Mouse (Mus musculus) forebrain, embryonic 13.5 days (tissue): Measurements from ENCODE around the gene Grin3b. TPM values are rescaled to one million over a fixed set of nuclear protein-coding genes. Genes with fewer than 3 reads are reported as not detected.

Experiments used
- ATAC-seq: fragments of 200-750 bp; cut with Nextera tagmentation; 2 replicates; pipeline ENCODE4 v1.8.0; 2017
- H3K27ac ChIP-seq: fragments of 300-500 bp; sonication (generic); 2 replicates; pipeline ENCODE4 v1.5.1; 2015; ENCODE audit warnings: inconsistent platforms, mild to moderate bottlenecking, moderate library complexity
- H3K27me3 ChIP-seq: fragments of 300-500 bp; sonication (generic); 2 replicates; pipeline ENCODE4 v1.6.1; 2015; ENCODE audit warnings: mild to moderate bottlenecking, inconsistent platforms
- H3K36me3 ChIP-seq: fragments of 300-500 bp; sonication (generic); 2 replicates; pipeline ENCODE4 v1.6.1; 2015; ENCODE audit warnings: mild to moderate bottlenecking, inconsistent platforms; ENCODE audit not compliant: poor library complexity, severe bottlenecking
- H3K4me1 ChIP-seq: fragments of 300-500 bp; sonication (generic); 2 replicates; pipeline ENCODE4 v1.6.1; 2015; ENCODE audit warnings: inconsistent platforms
- H3K4me2 ChIP-seq: fragments of 300-500 bp; sonication (generic); 2 replicates; pipeline ENCODE4 v1.6.1; 2015; ENCODE audit warnings: inconsistent platforms, mild to moderate bottlenecking, moderate library complexity
- H3K4me3 ChIP-seq: fragments of 300-500 bp; sonication (generic); 2 replicates; pipeline ENCODE4 v1.5.1; 2015; ENCODE audit warnings: mild to moderate bottlenecking, inconsistent platforms
- H3K9ac ChIP-seq: fragments of 300-500 bp; sonication (generic); 2 replicates; pipeline ENCODE4 v1.6.1; 2015; ENCODE audit warnings: mild to moderate bottlenecking, inconsistent platforms
- H3K9me3 ChIP-seq: fragments of 300-500 bp; sonication (generic); replicated peaks from 2 replicates; pipeline ENCODE4 v1.6.1; 2016; ENCODE audit warnings: inconsistent platforms
- WGBS: fragments of 180-500 bp; shearing (Covaris S2); methylation state at CpG from one replicate; pipeline ENCODE4 v1.1.7; 2015; 5-methylcytosine and 5-hydroxymethylcytosine counted together
- polyA plus RNA-seq: library from polyadenylated mRNA; unstranded; fragments of >200 nt; fragmentation: Nextera tagmentation; extraction: Ambion mirVana; gene quantifications from 2 replicates; pipeline ENCODE4 v1.2.1, GENCODE M21; 2015

Grin3b gene
- polyA plus RNA-seq, 1 experiment from 2014 or later, result 0.57 TPM

DNA sequence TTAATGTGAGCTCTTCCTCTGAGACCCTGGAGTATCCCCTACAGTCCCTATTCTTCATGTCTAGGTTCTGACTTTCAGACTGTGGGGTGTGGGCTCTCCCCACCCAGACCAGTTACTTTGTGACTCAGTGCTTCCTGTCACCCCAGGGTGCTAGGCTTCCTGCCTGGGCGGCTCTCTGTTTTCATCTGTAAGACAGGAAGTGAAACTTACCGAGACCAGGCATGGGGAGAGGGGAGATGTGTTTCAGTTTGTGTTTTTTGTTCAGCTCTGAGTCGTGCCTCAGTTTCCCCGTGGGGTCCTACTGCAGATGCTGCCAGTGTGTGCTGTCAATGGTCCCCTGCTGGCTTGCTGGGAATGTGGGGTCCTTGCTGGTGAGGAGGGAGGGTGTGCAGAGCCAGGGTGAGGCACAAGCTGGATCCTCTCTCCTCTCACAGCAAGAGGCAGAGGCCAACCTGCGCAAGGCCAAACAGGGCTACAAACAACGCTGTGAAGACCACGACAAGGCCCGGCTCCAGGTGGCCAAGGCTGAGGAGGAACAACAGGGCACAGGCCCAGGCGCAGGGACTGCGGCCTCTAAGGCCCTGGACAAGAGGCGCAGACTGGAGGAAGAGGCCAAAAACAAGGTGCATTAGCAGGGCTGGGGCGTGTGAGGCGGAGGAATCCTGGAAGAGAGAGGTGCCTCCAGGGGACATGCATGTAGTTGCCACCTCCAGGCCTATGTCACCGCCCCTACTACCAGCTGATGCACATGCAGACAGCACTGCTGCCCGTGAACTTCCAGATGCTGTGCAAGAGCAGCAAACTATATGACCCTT is 53.9 kb downstream of the Grin3b start:
- no peak overlapping the region for H3K27ac ChIP-seq
- no peak overlapping the region for H3K4me2 ChIP-seq
- WGBS, result 78% methylated on average over 15 of the region's 15 CpGs
- peaks cover 7% of the 10 kb centered on the region for H3K4me1 ChIP-seq
- no peaks in the 10 kb centered on the region for H3K36me3 ChIP-seq
- ATAC-seq, result no peak
- H3K9ac ChIP-seq, result no peak overlapping the region
- H3K9me3 ChIP-seq, result no peaks in the 10 kb centered on the region
- H3K4me3 ChIP-seq, result no peak overlapping the region
- peaks cover 13% of the 10 kb centered on the region for H3K27me3 ChIP-seq

DNA sequence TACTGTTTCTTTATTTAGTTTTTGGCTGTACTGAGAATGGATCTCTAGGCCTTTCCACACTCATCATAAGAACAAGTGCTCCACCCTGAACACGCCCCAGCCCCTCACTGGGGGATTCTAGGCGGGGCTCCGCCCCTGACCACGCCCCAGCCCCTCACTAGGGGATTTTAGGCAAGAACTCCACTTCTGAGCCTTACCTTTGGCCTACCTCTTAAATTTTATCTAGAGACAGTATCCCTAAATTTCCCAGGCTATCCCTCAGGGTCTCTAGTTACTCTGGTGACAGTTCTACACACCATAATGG is 54.5 kb downstream of the Grin3b start:
- peaks cover 7% of the 10 kb centered on the region; the same call in 1 of the 2 replicates for H3K27me3 ChIP-seq
- no peaks in the 10 kb centered on the region for H3K9me3 ChIP-seq
- 68% methylated on average over 4 of the region's 4 CpGs for WGBS
- H3K4me2 ChIP-seq, result no peak overlapping the region
- no peak overlapping the region for H3K9ac ChIP-seq
- H3K4me1 ChIP-seq, result peaks cover 2% of the 10 kb centered on the region
- H3K27ac ChIP-seq, result no peak overlapping the region
- H3K4me3 ChIP-seq, result no peak overlapping the region
- no peak for ATAC-seq
- no peaks in the 10 kb centered on the region for H3K36me3 ChIP-seq

DNA sequence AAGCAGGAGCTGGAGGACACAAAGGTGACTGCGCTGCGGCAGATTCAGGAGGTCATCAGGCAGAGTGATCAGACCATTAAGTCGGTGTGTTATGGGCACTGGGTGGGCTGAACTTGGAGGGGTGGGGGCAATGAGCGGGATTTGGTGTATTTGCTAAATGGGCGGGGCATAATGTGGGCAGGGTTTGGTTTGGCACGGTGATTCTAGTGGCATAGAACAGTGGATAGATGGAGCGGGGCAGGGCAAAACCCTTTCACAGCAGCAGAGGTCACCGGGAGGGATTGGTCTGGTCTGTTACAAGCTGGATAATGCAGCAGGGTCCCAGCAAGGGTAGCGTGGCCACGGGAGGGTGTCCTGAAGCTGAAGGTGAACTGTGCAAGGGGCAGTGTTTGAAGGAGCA is 54.9 kb downstream of the Grin3b start:
- Histone ChIP-seq H3K36me3 (no peaks in the 10 kb centered on the region), H3K4me2 (no peak overlapping the region), H3K9ac (no peak overlapping the region), H3K27me3 (peaks cover 2% of the 10 kb centered on the region; the same call in 1 of the 2 replicates), H3K27ac (no peak overlapping the region), H3K4me1 (no peaks in the 10 kb centered on the region), H3K4me3 (no peak overlapping the region), H3K9me3 (no peaks in the 10 kb centered on the region)
- WGBS, result 80% methylated on average over 10 of the region's 10 CpGs
- no peak for ATAC-seq

GRCm38 (mm10) chr10:80025889-80026288 is 55.4 kb downstream of the Grin3b start:
- Histone ChIP-seq H3K9ac (no peak overlapping the region), H3K9me3 (no peaks in the 10 kb centered on the region), H3K4me3 (no peak overlapping the region), H3K27ac (no peak overlapping the region), H3K36me3 (no peaks in the 10 kb centered on the region), H3K27me3 (no peaks in the 10 kb centered on the region), H3K4me2 (no peak overlapping the region), H3K4me1 (no peaks in the 10 kb centered on the region)
- 59% methylated on average over 12 of the region's 12 CpGs for WGBS
- no peak for ATAC-seq

Other genes starting within 250 kb of the Grin3b start
- 39.1 and 43.8 TPM in 2 replicates for gene Polrmt, start 224.1 kb upstream of the Grin3b start, polyA plus RNA-seq
- gene Fgf22, start 215.6 kb upstream of the Grin3b start, polyA plus RNA-seq, result 0.48 and 0.71 TPM in 2 replicates
- gene Rnf126, start 203.8 kb upstream of the Grin3b start, polyA plus RNA-seq, result 70.9 and 74.8 TPM in 2 replicates
- gene Fstl3, start 193.4 kb upstream of the Grin3b start, polyA plus RNA-seq, result 0.40 and 0.62 TPM in 2 replicates
- gene Prss57, start 179.8 kb upstream of the Grin3b start, polyA plus RNA-seq, result 0.09 and 0.13 TPM in 2 replicates
- 214 and 234 TPM in 2 replicates for gene Palm, start 177.1 kb upstream of the Grin3b start, polyA plus RNA-seq
- gene Misp, start 149.7 kb upstream of the Grin3b start, polyA plus RNA-seq, result 0.71 and 1.1 TPM in 2 replicates
- 148 and 171 TPM in 2 replicates for gene Ptbp1, start 116.3 kb upstream of the Grin3b start, polyA plus RNA-seq
- gene Prtn3, start 96.2 kb upstream of the Grin3b start, polyA plus RNA-seq, result 12.8 and 15.9 TPM in 2 replicates
- 290 and 308 TPM in 2 replicates for gene Plppr3, start 96.1 kb upstream of the Grin3b start, polyA plus RNA-seq
- gene Elane, start 84.5 kb upstream of the Grin3b start, polyA plus RNA-seq, result 0.24 TPM in 1 of 2 replicates, not detected in the other
- gene Cfd, start 79.9 kb upstream of the Grin3b start, polyA plus RNA-seq, result not detected in 2 replicates
- 49.0 and 59.0 TPM in 2 replicates for gene Med16, start 61.8 kb upstream of the Grin3b start, polyA plus RNA-seq
- gene Gm26602, start 59.9 kb upstream of the Grin3b start, polyA plus RNA-seq, result 33.6 TPM in 1 of 2 replicates, not detected in the other
- gene Kiss1r, start 53.7 kb upstream of the Grin3b start, polyA plus RNA-seq, result 1.0 and 1.3 TPM in 2 replicates
- gene R3hdm4, start 49.5 kb upstream of the Grin3b start, polyA plus RNA-seq, result 200 and 217 TPM in 2 replicates
- gene Arid3a, start 43.7 kb upstream of the Grin3b start, polyA plus RNA-seq, result 2.5 and 3.6 TPM in 2 replicates
- gene Wdr18, start 10.6 kb upstream of the Grin3b start, polyA plus RNA-seq, result 80.2 and 94.8 TPM in 2 replicates
- 11.2 and 12.0 TPM in 2 replicates for gene Tmem259, start 13.6 kb downstream of the Grin3b start, polyA plus RNA-seq
- 30.0 and 32.2 TPM in 2 replicates for gene Cnn2, start 17.9 kb downstream of the Grin3b start, polyA plus RNA-seq
- gene Abca7, start 25.8 kb downstream of the Grin3b start, polyA plus RNA-seq, result 3.1 and 3.9 TPM in 2 replicates
- gene Arhgap45, start 45.9 kb downstream of the Grin3b start, polyA plus RNA-seq, result 1.2 and 1.3 TPM in 2 replicates
- 193 and 199 TPM in 2 replicates for gene Polr2e, start 69.1 kb downstream of the Grin3b start, polyA plus RNA-seq
- 487 and 489 TPM in 2 replicates for gene Gpx4, start 76.5 kb downstream of the Grin3b start, polyA plus RNA-seq
- gene Sbno2, start 134.9 kb downstream of the Grin3b start, polyA plus RNA-seq, result 11.6 and 13.6 TPM in 2 replicates
- gene Stk11, start 145.1 kb downstream of the Grin3b start, polyA plus RNA-seq, result 20.7 and 21.6 TPM in 2 replicates
- 454 and 459 TPM in 2 replicates for gene Atp5d, start 167.9 kb downstream of the Grin3b start, polyA plus RNA-seq
- gene Cbarp, start 170.1 kb downstream of the Grin3b start, polyA plus RNA-seq, result 21.2 and 26.8 TPM in 2 replicates
- 35.1 and 37.9 TPM in 2 replicates for gene Midn, start 177.6 kb downstream of the Grin3b start, polyA plus RNA-seq
- 274 and 308 TPM in 2 replicates for gene Cirbp, start 195.3 kb downstream of the Grin3b start, polyA plus RNA-seq
- gene 1600002K03Rik, start 202.2 kb downstream of the Grin3b start, polyA plus RNA-seq, result 12.2 and 12.6 TPM in 2 replicates
- 17.7 and 19.5 TPM in 2 replicates for gene Efna2, start 208.8 kb downstream of the Grin3b start, polyA plus RNA-seq